Mouse (Mus musculus): ENCODE results near the gene Cnpy2.

DNA sequence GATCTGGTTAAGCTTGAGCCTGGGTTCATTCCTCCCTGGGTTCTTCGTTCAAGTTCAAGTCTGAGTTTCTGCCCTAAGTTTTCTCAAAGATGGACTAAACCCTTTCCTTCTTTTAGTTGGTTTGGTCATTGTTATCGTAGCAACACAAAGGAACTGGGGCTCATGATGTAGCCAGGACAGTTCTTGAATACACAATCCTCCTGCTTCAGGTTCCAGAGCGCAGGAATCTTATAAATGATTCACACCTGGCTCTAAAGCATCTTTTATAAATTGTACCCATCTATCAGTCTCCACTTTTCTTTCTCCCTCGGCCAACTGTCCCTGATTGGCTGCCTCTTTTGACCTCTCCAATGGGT, 53.8 kb downstream of the Cnpy2 start:
- no peak for TF ChIP-seq POLR2A (IDR thresholded peaks at IDR 0.05; ENCODE audit: borderline replicate concordance, extremely low read depth, low read depth, low read length)
- no peak for TF ChIP-seq CTCF (IDR thresholded peaks at IDR 0.05; ENCODE audit: insufficient read depth, low read length)
